Comparison of ENCODE assay signal across 15 mouse cellular contexts in genomic region chr9:110229566-110230248, GRCm38 (mm10). TPM values are rescaled to one million over a fixed set of nuclear protein-coding genes. Genes with fewer than 3 reads are reported as not detected.
A peak's percentile ranks its signal among the peaks of the same experiment; 100 is the strongest.
DNase-seq lines count a peak whose midpoint lies in the region; ATAC-seq and TF ChIP-seq lines count a peak whose summit lies in the region.
"Had no signal": no experiment of that assay in that cellular context is flagged by ENCODE, and none has a peak within 500 bp of the region (broad histone marks: within the 10 kb centered on the region; RNA-seq: fewer than 3 reads in every experiment).

No protein-coding gene starts in this region.

- H3K4me3 ChIP-seq in limb, embryonic 12.5 days (replicated peaks), result no peak overlapping the region
- no peak overlapping the region for H3K4me3 ChIP-seq in limb, embryonic 10.5 days
- H3K4me3 ChIP-seq in ES-E14 (ENCODE audit: insufficient read depth in 1 of 2, low read depth in 1 of 2, low read length in 2 of 2, poor library complexity in 1 of 2, severe bottlenecking in 1 of 2), result no peak overlapping the region
- no peak overlapping the region for H3K4me3 ChIP-seq in hindbrain, embryonic 14.5 days (replicated peaks; ENCODE audit: low read length)
- H3K4me3 ChIP-seq: intestine, embryonic 15.5 days; megakaryocyte, embryonic 14.5 days; neural tube, embryonic 12.5 days had no signal

- no peak overlapping the region for H3K9ac ChIP-seq in limb, embryonic 12.5 days (replicated peaks)
- H3K9ac ChIP-seq in ES-E14 (ENCODE audit: insufficient read depth, low read depth, low read length, poor library complexity, severe bottlenecking), result no peak overlapping the region
- H3K9ac ChIP-seq in hindbrain, embryonic 14.5 days, result no peak overlapping the region
- H3K9ac ChIP-seq: intestine, embryonic 15.5 days; liver, embryonic 14.5 days; neural tube, embryonic 12.5 days had no signal

- peaks cover 95% of the 10 kb centered on the region for H3K36me3 ChIP-seq in limb, embryonic 12.5 days
- H3K36me3 ChIP-seq in limb, embryonic 10.5 days, result peaks cover 99% of the 10 kb centered on the region
- H3K36me3 ChIP-seq in ES-E14 (ENCODE audit: control insufficient read depth, insufficient read depth, low read length, poor library complexity, severe bottlenecking), result peaks cover 15% of the 10 kb centered on the region
- peaks cover 88% of the 10 kb centered on the region for H3K36me3 ChIP-seq in hindbrain, embryonic 14.5 days (replicated peaks; ENCODE audit: control insufficient read depth, insufficient read depth)

- in situ Hi-C loops in ES-E14 (cut with MboI; ENCODE audit: low sequenced_read_pairs in 2 of 2, unreplicated experiment in 2 of 2), result no loop called here

- ATAC-seq in limb, embryonic 12.5 days (ENCODE audit: insufficient number of reproducible peaks, insufficient read depth, low FRiP score, low TSS enrichment, low read depth), result no peak
- ATAC-seq in hindbrain, embryonic 14.5 days (ENCODE audit: low FRiP score), result no peak
- ATAC-seq: intestine, embryonic 15.5 days had no signal

- H3K9me3 ChIP-seq in limb, embryonic 12.5 days, result no peaks in the 10 kb centered on the region
- H3K9me3 ChIP-seq in limb, embryonic 10.5 days (replicated peaks), result no peaks in the 10 kb centered on the region
- no peaks in the 10 kb centered on the region for H3K9me3 ChIP-seq in ES-E14 (ENCODE audit: control insufficient read depth, insufficient read depth, low read depth, low read length)
- H3K9me3 ChIP-seq in hindbrain, embryonic 14.5 days (ENCODE audit: control insufficient read depth, low read length), result no peaks in the 10 kb centered on the region
- H3K9me3 ChIP-seq: intestine, embryonic 15.5 days; megakaryocyte, embryonic 14.5 days; neural tube, embryonic 12.5 days had no signal

- no peak for DNase-seq in limb, embryonic 10.5 days (ENCODE audit: low spot score)
- DNase-seq in ES-E14 (ENCODE audit: low read depth, low spot score), result no peak
- DNase-seq in brain, adult 2 months (ENCODE audit: low read depth, low spot score), result peak; percentile 85
- DNase-seq in hindbrain, embryonic 14.5 days (ENCODE audit: low spot score), result no peak
- no peak for DNase-seq in spleen, adult 18-20 months
- no peak for DNase-seq in embryo, embryonic 10.5 days (ENCODE audit: low spot score)
- DNase-seq: embryo, embryonic 11 days; gastrocnemius, postnatal 14 days; kidney, postnatal 36 days; right cerebral cortex, postnatal 4 days had no signal

- H3K27ac ChIP-seq in limb, embryonic 12.5 days, result 0 out of 2 replicates have a peak overlapping the region, but pooled peaks have one; percentile 62
- H3K27ac ChIP-seq in limb, embryonic 10.5 days, result no peak overlapping the region
- H3K27ac ChIP-seq in ES-E14 (ENCODE audit: insufficient read depth, low read depth, low read length, poor library complexity, severe bottlenecking), result peak overlapping the region; percentile 18; the same call in 1 of the 2 replicates
- H3K27ac ChIP-seq in hindbrain, embryonic 14.5 days, result 0 out of 2 replicates have a peak overlapping the region, but pooled peaks have one; percentile 9
- H3K27ac ChIP-seq: intestine, embryonic 15.5 days; liver, embryonic 14.5 days; neural tube, embryonic 12.5 days had no signal

- WGBS in limb, embryonic 12.5 days, result 85% methylated on average over 10 of the region's 10 CpGs
- 88% methylated on average over 10 of the region's 10 CpGs for WGBS in limb, embryonic 10.5 days
- 83% methylated on average over 10 of the region's 10 CpGs for WGBS in hindbrain, embryonic 14.5 days

- H3K4me2 ChIP-seq in limb, embryonic 12.5 days, result no peak overlapping the region
- H3K4me2 ChIP-seq in hindbrain, embryonic 14.5 days (replicated peaks), result no peak overlapping the region
- H3K4me2 ChIP-seq: intestine, embryonic 15.5 days; neural tube, embryonic 12.5 days had no signal

- H3K4me1 ChIP-seq in limb, embryonic 12.5 days (replicated peaks), result 0 out of 2 replicates have a peak, but pooled peaks cover 5% of the 10 kb centered on the region
- no peaks in the 10 kb centered on the region for H3K4me1 ChIP-seq in limb, embryonic 10.5 days
- H3K4me1 ChIP-seq in ES-E14 (ENCODE audit: control insufficient read depth in 2 of 2, insufficient read depth in 2 of 2, low read length in 2 of 2, poor library complexity in 1 of 2), result peaks cover 2 to 13% of the 10 kb centered on the region in 2 experiments; a peak in 3 of 4 replicates
- no peaks in the 10 kb centered on the region for H3K4me1 ChIP-seq in hindbrain, embryonic 14.5 days (replicated peaks; ENCODE audit: control insufficient read depth, insufficient read depth, low read length)
- H3K4me1 ChIP-seq: intestine, embryonic 15.5 days; neural tube, embryonic 12.5 days had no signal

- H3K27me3 ChIP-seq in limb, embryonic 12.5 days, result no peaks in the 10 kb centered on the region
- no peaks in the 10 kb centered on the region for H3K27me3 ChIP-seq in limb, embryonic 10.5 days (ENCODE audit: low read depth, poor library complexity, severe bottlenecking)
- H3K27me3 ChIP-seq in hindbrain, embryonic 14.5 days (ENCODE audit: control insufficient read depth, insufficient read depth, low read length), result no peaks in the 10 kb centered on the region
- H3K27me3 ChIP-seq: intestine, embryonic 15.5 days; megakaryocyte, embryonic 14.5 days; neural tube, embryonic 12.5 days had no signal

TF ChIP-seq in ES-E14, 5 proteins besides CTCF, POLR2A, EP300 and RAD21:
- TF ChIP-seq MAFK (IDR thresholded peaks at IDR 0.05; ENCODE audit: insufficient read depth, low read depth, low read length), result no peak
- no peak for TF ChIP-seq ZNF384 (IDR thresholded peaks at IDR 0.05; ENCODE audit: low read depth, low read length)
- TF ChIP-seq HCFC1 (IDR thresholded peaks at IDR 0.05; ENCODE audit: borderline replicate concordance, insufficient read depth, low read length), result no peak
- TF ChIP-seq ZC3H11A (IDR thresholded peaks at IDR 0.05; ENCODE audit: borderline replicate concordance, low read depth, low read length), result no peak
- TF ChIP-seq CHD2 (IDR thresholded peaks at IDR 0.05; ENCODE audit: low read depth, low read length), result no peak

RNA-seq across cellular contexts. Expression of gene Cspg5, which starts 13.9 kb away (rescaled TPM):
- 0.76 and 1.4 TPM in 2 replicates for polyA plus RNA-seq in limb, embryonic 12.5 days (2016; fragmentation: Nextera tagmentation; extraction: Ambion mirVana)
- 0.11 and 0.13 TPM in 2 replicates for polyA plus RNA-seq in limb, embryonic 10.5 days (2016; fragmentation: Nextera tagmentation; extraction: Ambion mirVana)
- total RNA-seq in ES-E14 (2012; rRNA removed), result 3.3 and 8.4 TPM in 2 replicates
- 139 and 148 TPM in 2 replicates for polyA plus RNA-seq in hindbrain, embryonic 14.5 days (2014; fragmentation: Nextera tagmentation; extraction: Ambion mirVana)

Comparison
In these comparisons a context has a peak if more than half of its experiments do, and no peak if none do; other contexts are left out.
1. RNA of gene Cspg5, which starts 13.9 kb away (polyA plus RNA-seq): 139 to 148 TPM in hindbrain, embryonic 14.5 days; 0.76 to 1.4 TPM in limb, embryonic 12.5 days and 0.11 to 0.13 TPM in limb, embryonic 10.5 days; every median in the first group is over 10 times any median in the second.